Mouse (Mus musculus) thymus, postnatal 36 days (tissue): ENCODE measurements around the gene Lnx1.

ENCODE experiments used
- DNase-seq, 2 experiments: peaks; one replicate each; pipeline ENCODE4 v3.0.0; 2022; ENCODE audit warnings: mixed read lengths in 2 of 2

Gene Lnx1

DNA sequence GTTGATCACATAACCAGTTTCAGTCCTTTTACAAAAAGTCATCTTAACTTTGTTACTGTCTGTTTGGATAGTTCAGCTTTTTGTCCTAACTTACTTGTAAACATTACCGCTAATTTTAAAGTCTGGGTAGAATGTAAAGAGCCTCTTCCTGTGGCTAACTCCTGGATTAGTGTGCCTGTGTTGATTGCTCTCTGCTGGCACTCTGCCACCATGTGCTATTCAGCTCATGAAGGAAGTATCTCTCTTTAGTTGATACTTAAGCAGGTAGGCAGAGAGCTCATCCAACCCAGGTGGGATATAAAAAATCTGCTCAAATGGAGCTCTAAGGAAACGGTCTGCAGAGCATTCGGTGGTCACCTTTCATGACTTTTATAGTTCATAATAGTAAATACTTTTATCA is 101.5 kb downstream of the Lnx1 start:
- DNase-seq, result no peak

- no peak for DNase-seq
Measured at GRCm38 (mm10) chr5:74600010-74600409, 102.7 kb downstream of the Lnx1 start.

DNA sequence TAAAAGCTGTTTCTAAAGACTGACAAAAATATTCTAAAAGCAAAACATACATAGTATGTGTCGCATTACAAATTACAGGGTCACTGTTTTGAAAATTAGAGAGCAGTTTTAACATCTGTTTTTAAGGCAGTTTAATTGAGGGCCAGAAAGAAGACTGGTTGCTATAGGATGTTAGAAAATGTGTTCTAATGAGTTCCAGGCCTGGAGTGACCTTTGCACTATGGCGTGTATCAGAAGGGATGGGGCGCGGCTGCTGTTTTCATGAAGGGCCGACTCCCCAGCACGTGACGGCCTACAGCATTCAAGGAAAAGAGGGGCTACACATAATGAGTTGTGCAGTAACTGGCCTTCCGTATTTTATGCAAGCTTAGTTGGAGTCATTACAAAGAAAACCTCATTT is 109.6 kb downstream of the Lnx1 start:
- no peak for DNase-seq

GRCm38 (mm10) chr5:74591413-74591812 is 111.3 kb downstream of the Lnx1 start:
- no peak for DNase-seq

DNA sequence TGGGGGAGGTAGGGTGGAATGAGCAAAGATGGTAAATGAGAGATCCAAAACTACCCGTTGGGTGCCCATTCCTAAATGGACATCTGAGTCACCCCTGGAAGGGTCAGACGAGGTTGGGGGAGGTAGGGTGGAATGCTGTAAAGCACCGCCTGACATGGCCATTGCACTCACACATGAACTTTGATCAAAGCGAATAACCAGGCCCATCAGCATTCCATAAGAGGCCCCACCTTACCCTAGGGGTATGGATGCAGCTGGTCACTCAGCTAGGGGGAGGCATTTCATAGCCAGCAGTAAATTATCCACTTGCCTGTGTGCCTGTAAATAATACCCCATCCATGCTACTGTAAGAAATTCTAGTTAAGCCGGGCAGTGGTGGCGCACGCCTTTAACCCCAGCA is 113.6 kb downstream of the Lnx1 start:
- DNase-seq, result no peak

- no peak for DNase-seq
Measured at GRCm38 (mm10) chr5:74571767-74572166, 130.9 kb downstream of the Lnx1 start.

GRCm38 (mm10) chr5:74561151-74561550 is 141.6 kb downstream of the Lnx1 start:
- DNase-seq, result no peak

GRCm38 (mm10) chr5:74549566-74549965 is 153.1 kb downstream of the Lnx1 start:
- DNase-seq, result no peak

- DNase-seq, result no peak
Measured at GRCm38 (mm10) chr5:74545606-74546005, 157.1 kb downstream of the Lnx1 start.
